Mouse (Mus musculus) bone marrow macrophage, adult 2 months (primary cell): ENCODE results near the gene Trim50. TPM values are rescaled to one million over a fixed set of nuclear protein-coding genes. Genes with fewer than 3 reads are reported as not detected.
A peak's percentile ranks its signal among the peaks of the same experiment; 100 is the strongest.

Experiments used
- H3K27ac ChIP-seq: 2 replicates; pipeline ENCODE4 v1.5.1; 2012; ENCODE audit warnings: low read depth, low read length; ENCODE audit not compliant: insufficient read depth
- H3K4me1 ChIP-seq: 2 replicates; pipeline ENCODE4 v1.6.1; 2012; ENCODE audit warnings: low read length; ENCODE audit not compliant: control insufficient read depth, insufficient read depth
- H3K4me3 ChIP-seq: 2 replicates; pipeline ENCODE4 v1.5.1; 2012; ENCODE audit warnings: mild to moderate bottlenecking, low read length, moderate library complexity; ENCODE audit not compliant: insufficient read depth
- CTCF ChIP-seq: IDR thresholded peaks from 2 replicates; pipeline ENCODE4 v1.5.1; 2012; ENCODE audit warnings: low read depth, mild to moderate bottlenecking, low read length, moderate library complexity
- POLR2A ChIP-seq: IDR thresholded peaks from 2 replicates; pipeline ENCODE4 v1.6.1; 2012; ENCODE audit warnings: mild to moderate bottlenecking, low read depth, low read length, borderline replicate concordance
- polyA plus RNA-seq: library from polyadenylated mRNA; stranded (reverse); fragments of >200 nt; gene quantifications from 2 replicates; pipeline ENCODE4 v1.2.4, GENCODE M21; 2012; ENCODE audit not compliant: missing spikeins, insufficient read depth, insufficient read length

The Trim50 gene
- polyA plus RNA-seq, 1 experiment, result not detected

DNA sequence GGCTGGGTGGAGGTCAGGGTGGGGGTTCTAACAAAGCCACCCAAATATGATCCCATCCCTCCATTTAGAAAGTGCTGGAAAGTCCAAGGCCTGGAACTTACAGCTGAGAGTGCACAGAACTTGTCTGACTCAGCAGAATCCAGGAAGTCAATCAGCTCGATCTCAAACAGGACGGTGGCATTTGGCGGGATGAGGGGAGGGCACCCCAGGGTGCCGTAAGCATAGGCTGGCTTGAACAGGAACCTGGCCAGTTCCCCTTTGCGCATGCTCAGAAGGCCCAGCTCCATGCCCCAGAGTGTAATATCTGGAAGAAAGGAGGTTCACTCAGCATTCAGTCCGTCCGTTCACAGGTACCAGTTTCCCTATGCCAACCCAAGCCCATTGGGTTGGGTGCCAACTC is 7.1 kb upstream of the Trim50 start:
- Histone ChIP-seq H3K4me1 (no peaks in the 10 kb centered on the region), H3K4me3 (no peak overlapping the region), H3K27ac (no peak overlapping the region)
- TF ChIP-seq CTCF (no peak), POLR2A (no peak)

DNA sequence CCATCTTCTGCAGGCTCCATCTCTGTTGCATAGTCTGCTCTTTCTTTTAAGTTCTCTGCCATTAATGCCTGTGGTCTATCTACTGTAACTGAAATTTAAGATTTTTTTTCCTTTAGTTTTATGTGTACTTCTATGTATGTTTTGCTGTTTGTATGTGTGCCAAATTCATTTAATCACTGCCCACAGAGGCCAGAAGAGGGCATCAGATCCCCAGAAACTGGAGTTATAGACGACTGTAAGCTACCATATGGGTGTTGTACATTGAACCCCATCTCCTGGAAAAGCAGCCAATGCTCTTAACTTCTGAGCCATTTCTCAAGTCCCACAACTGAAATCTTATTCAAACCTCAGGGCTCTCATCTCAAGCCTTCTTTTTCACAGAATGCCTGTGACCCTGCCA is 6.7 kb upstream of the Trim50 start:
- Histone ChIP-seq H3K4me3 (no peak overlapping the region), H3K27ac (no peak overlapping the region), H3K4me1 (no peaks in the 10 kb centered on the region)
- no peak for TF ChIP-seq CTCF
- TF ChIP-seq POLR2A, result no peak

DNA sequence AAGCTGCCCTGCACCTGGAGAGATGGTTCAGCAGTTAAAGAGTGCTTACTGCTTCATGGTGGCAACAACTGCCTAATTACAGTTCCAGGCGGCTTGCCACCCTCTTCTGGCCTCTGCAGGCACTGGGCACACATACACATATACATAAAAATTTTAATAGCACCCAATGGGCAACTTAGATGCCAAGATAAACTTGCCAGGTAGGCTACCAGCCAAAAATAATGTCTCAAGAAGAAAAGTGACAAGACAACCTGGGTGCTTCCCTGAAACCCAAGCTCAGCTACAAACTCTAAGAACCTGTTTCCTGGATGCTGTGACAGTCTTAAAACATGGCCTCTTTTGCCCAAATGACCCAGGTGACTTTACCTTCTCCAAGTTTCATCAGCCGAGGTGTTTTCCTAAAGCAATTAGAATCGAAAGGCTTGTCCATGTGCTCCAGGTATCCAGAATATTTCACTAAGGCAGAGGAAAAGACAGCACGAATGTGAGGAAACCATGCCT is 5.5 kb upstream of the Trim50 start:
- no peaks in the 10 kb centered on the region for H3K4me1 ChIP-seq
- TF ChIP-seq CTCF (no peak), POLR2A (no peak)
- no peak overlapping the region for H3K27ac ChIP-seq
- H3K4me3 ChIP-seq, result no peak overlapping the region

DNA sequence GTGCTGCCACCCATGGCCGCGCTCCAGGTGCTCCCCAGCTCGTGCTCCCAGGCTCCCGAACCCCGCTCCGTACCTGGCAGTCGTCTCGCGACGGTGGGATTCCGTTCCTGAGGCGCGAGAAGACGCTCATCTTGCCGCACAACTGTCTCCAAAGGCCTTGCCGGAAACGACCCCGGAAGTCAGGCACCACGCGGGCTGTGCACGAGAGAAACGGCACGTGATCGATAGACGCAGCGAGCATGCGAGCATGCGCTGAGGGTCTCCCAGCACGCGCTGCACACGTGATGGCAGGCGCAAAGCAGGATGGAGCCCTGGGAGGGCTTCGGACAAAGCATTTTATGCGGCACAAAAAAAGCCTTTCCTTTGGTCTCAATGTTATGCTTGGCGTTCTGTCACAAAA is 3.2 kb upstream of the Trim50 start, which contains the start of gene Fkbp6:
TSS of gene Fkbp6 (minus strand) at position 183 of the 400 bp plus-strand sequence.
- Histone ChIP-seq H3K4me1 (no peaks in the 10 kb centered on the region), H3K4me3 (no peak within 1 kb of the TSS), H3K27ac (no peak within 1 kb of the TSS)
- TF ChIP-seq CTCF (no peak), POLR2A (no peak)

DNA sequence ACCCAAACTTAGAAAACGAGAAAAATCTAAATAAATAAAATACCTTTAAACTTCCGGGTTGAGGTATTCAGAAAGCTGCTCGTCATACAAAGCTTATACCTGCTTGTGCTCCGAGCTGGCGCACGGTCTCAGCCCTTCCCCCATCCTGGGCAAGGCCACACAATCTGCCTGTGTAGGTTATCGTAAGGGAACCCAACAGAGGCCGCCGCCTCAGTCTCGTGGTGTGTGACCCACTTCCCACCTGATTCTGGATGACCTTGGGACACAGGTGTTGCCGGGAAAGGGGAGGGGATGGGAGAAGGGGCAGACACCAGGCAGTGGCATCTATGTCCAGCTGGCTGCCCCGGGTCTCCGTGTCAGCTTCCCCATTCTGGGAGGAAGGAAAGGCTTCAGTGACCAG is 1.5 kb upstream of the Trim50 start:
- H3K4me3 ChIP-seq, result no peak overlapping the region
- no peak overlapping the region for H3K27ac ChIP-seq
- no peaks in the 10 kb centered on the region for H3K4me1 ChIP-seq
- TF ChIP-seq POLR2A, result no peak
- no peak for TF ChIP-seq CTCF

DNA sequence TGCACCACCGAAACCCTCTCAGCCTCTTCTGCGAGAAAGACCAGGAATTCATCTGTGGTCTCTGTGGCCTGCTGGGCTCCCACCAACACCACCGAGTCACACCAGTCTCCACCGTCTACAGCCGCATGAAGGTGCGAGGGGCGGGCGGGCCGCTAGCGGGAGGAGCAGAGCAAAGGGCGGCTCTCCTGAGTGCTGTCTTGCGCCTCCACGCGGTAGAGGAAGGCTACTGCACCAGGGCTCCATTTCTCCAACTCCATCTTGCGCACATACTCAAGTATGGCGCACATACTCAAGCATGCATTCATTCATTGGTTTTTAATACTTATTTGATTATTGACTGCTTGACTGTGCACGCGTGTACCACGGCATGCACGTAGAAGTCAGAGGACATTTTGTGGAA is 469 bp downstream of the Trim50 start:
- TF ChIP-seq CTCF, result no peak
- TF ChIP-seq POLR2A, result no peak
- H3K4me3 ChIP-seq, result no peak overlapping the region
- H3K27ac ChIP-seq, result no peak overlapping the region
- H3K4me1 ChIP-seq, result no peaks in the 10 kb centered on the region

DNA sequence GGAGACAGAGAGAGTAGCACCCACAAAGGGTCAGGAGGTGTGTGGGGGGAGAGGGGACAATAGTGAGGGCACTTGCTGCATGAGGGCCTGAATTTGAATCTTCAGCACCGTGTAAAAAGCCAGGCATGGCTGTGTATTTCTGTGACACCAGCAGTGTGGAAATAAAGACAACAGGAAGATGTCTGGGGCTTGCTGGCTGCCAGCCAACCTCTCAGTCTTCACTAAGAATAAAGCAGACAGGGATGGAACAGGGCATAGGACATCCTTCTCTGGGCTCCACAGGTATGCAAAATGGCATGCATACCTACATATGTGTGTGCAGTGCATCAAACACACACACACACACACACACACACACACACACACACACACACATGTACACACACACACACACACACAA is 3.0 kb downstream of the Trim50 start:
- no peak for TF ChIP-seq CTCF
- TF ChIP-seq POLR2A, result no peak
- Histone ChIP-seq H3K4me1 (no peaks in the 10 kb centered on the region), H3K27ac (no peak overlapping the region), H3K4me3 (no peak overlapping the region)

DNA sequence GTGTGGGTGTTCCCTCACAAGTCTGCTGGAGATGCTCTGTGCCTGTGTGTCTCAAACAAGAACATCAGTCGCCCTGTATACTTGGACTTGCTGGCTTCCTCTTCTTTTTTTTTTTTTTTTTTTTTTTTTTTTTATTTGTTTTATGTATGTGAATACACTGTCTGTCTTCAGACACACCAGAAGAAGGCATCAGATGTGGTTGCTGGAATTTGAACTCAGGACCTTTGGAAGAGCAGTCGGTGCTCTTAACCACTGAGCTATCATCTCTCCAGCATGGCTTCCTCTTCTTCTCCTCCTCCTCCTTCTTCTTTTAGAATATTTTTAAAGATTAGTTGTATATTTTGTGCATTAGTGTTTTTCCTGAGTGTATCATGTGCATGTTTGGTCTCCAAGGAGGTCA is 4.5 kb downstream of the Trim50 start:
- Histone ChIP-seq H3K4me3 (no peak overlapping the region), H3K27ac (no peak overlapping the region), H3K4me1 (no peaks in the 10 kb centered on the region)
- TF ChIP-seq CTCF (no peak), POLR2A (no peak)

DNA sequence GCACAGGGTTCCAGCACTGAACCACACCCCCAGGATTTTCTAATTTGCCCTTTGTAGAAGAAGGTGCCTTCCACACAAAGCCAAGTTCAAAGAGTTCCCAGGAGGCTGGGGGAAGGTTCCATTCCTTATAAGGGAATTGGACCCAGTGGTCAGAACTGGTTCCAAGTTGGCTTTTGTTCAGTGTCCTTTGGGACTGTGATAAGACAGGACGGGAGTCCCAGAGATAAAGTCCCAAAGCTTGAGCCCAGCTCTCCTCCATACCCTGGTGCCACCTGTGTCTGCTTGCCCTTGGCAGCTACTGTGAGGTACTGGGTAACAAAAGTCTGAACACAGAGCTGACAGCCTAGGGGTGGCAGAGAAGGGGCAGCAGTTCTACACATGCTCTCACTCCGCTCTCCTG is 6.7 kb downstream of the Trim50 start:
- TF ChIP-seq POLR2A, result no peak
- TF ChIP-seq CTCF, result no peak
- no peak overlapping the region for H3K4me3 ChIP-seq
- H3K4me1 ChIP-seq, result no peaks in the 10 kb centered on the region
- H3K27ac ChIP-seq, result no peak overlapping the region

DNA sequence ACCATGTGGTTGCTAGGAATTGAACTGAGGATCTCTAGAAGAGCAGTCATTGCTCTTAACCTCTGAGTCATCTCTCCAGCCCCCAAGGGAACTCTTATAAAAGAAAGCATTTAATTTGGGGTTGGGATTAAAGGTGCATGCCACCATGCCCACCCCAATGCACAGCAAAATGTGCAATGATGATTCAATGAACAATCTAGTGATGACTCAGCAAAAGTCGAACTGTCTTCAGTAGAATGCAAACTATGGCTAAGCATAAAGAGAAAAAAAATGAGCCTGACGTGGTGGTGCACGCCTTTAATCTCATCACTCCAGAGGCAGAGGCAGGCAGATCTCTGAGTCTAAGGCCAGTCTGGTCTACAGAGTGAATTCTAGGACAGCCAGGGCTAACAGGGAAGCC is 9.5 kb downstream of the Trim50 start:
- Histone ChIP-seq H3K4me3 (no peak overlapping the region), H3K4me1 (no peaks in the 10 kb centered on the region), H3K27ac (no peak overlapping the region)
- TF ChIP-seq CTCF, result no peak
- TF ChIP-seq POLR2A, result no peak

DNA sequence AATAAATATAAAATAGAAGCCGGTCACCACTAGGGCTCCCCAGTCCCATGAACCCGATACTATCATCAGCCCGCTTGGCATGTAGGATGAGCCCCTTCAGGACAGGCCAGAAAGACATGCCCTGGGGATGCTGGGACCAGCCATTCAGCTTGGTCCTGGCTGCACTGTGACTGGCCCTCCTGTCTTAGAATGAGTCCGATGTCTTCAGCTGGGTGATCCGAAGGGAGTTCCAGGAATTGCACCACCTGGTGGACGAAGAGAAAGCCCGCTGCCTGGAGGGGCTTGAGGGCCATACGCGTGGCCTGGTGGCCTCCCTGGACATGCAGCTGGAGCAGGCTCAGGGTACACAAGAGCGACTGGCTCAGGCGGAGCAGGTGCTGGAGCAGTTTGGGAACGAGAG is 10.4 kb downstream of the Trim50 start:
- Histone ChIP-seq H3K27ac (no peak overlapping the region), H3K4me3 (no peak overlapping the region), H3K4me1 (no peaks in the 10 kb centered on the region)
- TF ChIP-seq CTCF (peak; percentile 43; the same call in 1 of the 2 replicates), POLR2A (no peak)

DNA sequence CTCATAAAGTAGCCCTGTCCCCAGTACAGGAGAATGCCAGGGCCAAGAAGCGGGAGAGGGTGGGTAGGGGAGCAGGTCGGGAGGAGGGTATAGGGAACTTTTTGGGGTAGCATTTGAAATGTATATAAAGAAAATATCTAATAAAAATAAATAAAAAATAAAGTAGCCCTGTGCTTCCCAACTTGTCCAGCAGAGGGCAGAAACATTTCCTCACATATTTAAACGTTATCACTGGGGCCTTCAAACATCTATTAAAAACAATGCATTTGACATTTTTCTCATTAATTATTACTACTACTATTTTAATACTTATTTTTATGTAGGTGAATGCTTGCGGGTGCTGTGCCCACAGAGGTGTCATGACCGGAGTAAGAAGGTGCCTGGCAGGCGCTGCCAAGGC is 14.7 kb downstream of the Trim50 start:
- Histone ChIP-seq H3K4me1 (peaks cover 4% of the 10 kb centered on the region; the same call in 1 of the 2 replicates), H3K27ac (no peak overlapping the region), H3K4me3 (no peak overlapping the region)
- TF ChIP-seq POLR2A (no peak), CTCF (peak; percentile 16)
